Mouse (Mus musculus): Measurements from ENCODE around the gene Preb. TPM values are rescaled to one million over a fixed set of nuclear protein-coding genes. Genes with fewer than 3 reads are reported as not detected.

Gene Preb
- polyA plus RNA-seq, 1 experiment from 2014 or later = 125 TPM

- no peak for ATAC-seq (ENCODE audit: low read depth)
- Histone ChIP-seq H3K9ac (ENCODE audit: low read length) (no peak overlapping the region), H3K27me3 (ENCODE audit: control insufficient read depth, insufficient read depth, low read depth, low read length) (no peaks in the 10 kb centered on the region), H3K4me3 (ENCODE audit: low read length) (no peak overlapping the region), H3K4me1 (replicated peaks; ENCODE audit: control insufficient read depth, insufficient read depth, low read length) (no peaks in the 10 kb centered on the region), H3K36me3 (ENCODE audit: control insufficient read depth, insufficient read depth, low read length) (no peaks in the 10 kb centered on the region), H3K27ac (ENCODE audit: low read length) (no peak overlapping the region), H3K9me3 (ENCODE audit: control insufficient read depth, low read length) (no peaks in the 10 kb centered on the region), H3K4me2 (ENCODE audit: low read depth, low read length) (no peak overlapping the region)
- 61% methylated on average over 5 of the region's 5 CpGs for WGBS
These were observed 33.0 kb upstream of the Preb start for GRCm38 (mm10) chr5:30992980-30993676.

GRCm38 (mm10) chr5:30982357-30982756 lies 22.2 kb upstream of the Preb start:
- no peaks in the 10 kb centered on the region for H3K9me3 ChIP-seq (ENCODE audit: control insufficient read depth, low read length)
- no peak for ATAC-seq (ENCODE audit: low read depth)
- H3K27me3 ChIP-seq (ENCODE audit: control insufficient read depth, insufficient read depth, low read depth, low read length) = no peaks in the 10 kb centered on the region
- 27% methylated on average over 2 of the region's 2 CpGs for WGBS
- H3K36me3 ChIP-seq (ENCODE audit: control insufficient read depth, insufficient read depth, low read length) = no peaks in the 10 kb centered on the region
- H3K4me3 ChIP-seq (ENCODE audit: low read length) = no peak overlapping the region
- H3K27ac ChIP-seq (ENCODE audit: low read length) = no peak overlapping the region
- H3K4me2 ChIP-seq (ENCODE audit: low read depth, low read length) = no peak overlapping the region
- H3K4me1 ChIP-seq (replicated peaks; ENCODE audit: control insufficient read depth, insufficient read depth, low read length) = no peaks in the 10 kb centered on the region
- no peak overlapping the region for H3K9ac ChIP-seq (ENCODE audit: low read length)

GRCm38 (mm10) chr5:30974870-30975656 lies 14.9 kb upstream of the Preb start:
- 50% methylated on average over 9 of the region's 9 CpGs for WGBS
- Histone ChIP-seq H3K9me3 (ENCODE audit: control insufficient read depth, low read length) (no peaks in the 10 kb centered on the region), H3K27ac (ENCODE audit: low read length) (no peak overlapping the region), H3K4me3 (ENCODE audit: low read length) (no peak overlapping the region), H3K9ac (ENCODE audit: low read length) (no peak overlapping the region), H3K4me2 (ENCODE audit: low read depth, low read length) (no peak overlapping the region), H3K4me1 (replicated peaks; ENCODE audit: control insufficient read depth, insufficient read depth, low read length) (no peaks in the 10 kb centered on the region; the same call in 1 of the 2 replicates), H3K36me3 (ENCODE audit: control insufficient read depth, insufficient read depth, low read length) (no peaks in the 10 kb centered on the region), H3K27me3 (ENCODE audit: control insufficient read depth, insufficient read depth, low read depth, low read length) (no peaks in the 10 kb centered on the region)
- peak; percentile 72; the same call in 1 of the 2 replicates for ATAC-seq (ENCODE audit: low read depth)

- ATAC-seq (ENCODE audit: low read depth) = no peak
- H3K4me1 ChIP-seq (replicated peaks; ENCODE audit: control insufficient read depth, insufficient read depth, low read length) = no peaks in the 10 kb centered on the region; the same call in 1 of the 2 replicates
- WGBS = 69% methylated on average over 2 of the region's 2 CpGs
These were observed 9.3 kb upstream of the Preb start for GRCm38 (mm10) chr5:30969440-30969839.

GRCm38 (mm10) chr5:30968416-30968815 lies 8.3 kb upstream of the Preb start, which contains the start of gene Tcf23:
Gene Tcf23, plus strand, starts transcription at chr5:30968662.
- Histone ChIP-seq H3K9me3 (ENCODE audit: control insufficient read depth, low read length) (no peaks in the 10 kb centered on the region), H3K36me3 (ENCODE audit: control insufficient read depth, insufficient read depth, low read length) (no peaks in the 10 kb centered on the region), H3K4me2 (ENCODE audit: low read depth, low read length) (no peak within 1 kb of the TSS), H3K27ac (ENCODE audit: low read length) (no peak within 1 kb of the TSS), H3K27me3 (ENCODE audit: control insufficient read depth, insufficient read depth, low read depth, low read length) (no peaks in the 10 kb centered on the region), H3K4me1 (replicated peaks; ENCODE audit: control insufficient read depth, insufficient read depth, low read length) (no peaks in the 10 kb centered on the region; the same call in 1 of the 2 replicates), H3K9ac (ENCODE audit: low read length) (no peak within 1 kb of the TSS), H3K4me3 (ENCODE audit: low read length) (no peak within 1 kb of the TSS)
- ATAC-seq (ENCODE audit: low read depth) = peak; percentile 54; the same call in 1 of the 2 replicates
- 58% methylated on average over 8 of the region's 8 CpGs for WGBS

More at GRCm38 (mm10) chr5:30969440-30969839, 9.3 kb upstream of the Preb start:
- Histone ChIP-seq H3K36me3 (ENCODE audit: control insufficient read depth, insufficient read depth, low read length) (no peaks in the 10 kb centered on the region), H3K9ac (ENCODE audit: low read length) (no peak overlapping the region), H3K4me3 (ENCODE audit: low read length) (no peak overlapping the region), H3K27me3 (ENCODE audit: control insufficient read depth, insufficient read depth, low read depth, low read length) (no peaks in the 10 kb centered on the region), H3K4me2 (ENCODE audit: low read depth, low read length) (no peak overlapping the region), H3K27ac (ENCODE audit: low read length) (no peak overlapping the region), H3K9me3 (ENCODE audit: control insufficient read depth, low read length) (no peaks in the 10 kb centered on the region)

GRCm38 (mm10) chr5:30966189-30966588 lies 6.0 kb upstream of the Preb start:
- WGBS = 87% methylated on average over 4 of the region's 4 CpGs
- H3K27ac ChIP-seq (ENCODE audit: low read length) = no peak overlapping the region
- no peak overlapping the region for H3K4me2 ChIP-seq (ENCODE audit: low read depth, low read length)
- H3K36me3 ChIP-seq (ENCODE audit: control insufficient read depth, insufficient read depth, low read length) = no peaks in the 10 kb centered on the region
- no peaks in the 10 kb centered on the region for H3K9me3 ChIP-seq (ENCODE audit: control insufficient read depth, low read length)
- no peaks in the 10 kb centered on the region for H3K27me3 ChIP-seq (ENCODE audit: control insufficient read depth, insufficient read depth, low read depth, low read length)
- no peak for ATAC-seq (ENCODE audit: low read depth)
- no peaks in the 10 kb centered on the region; the same call in 1 of the 2 replicates for H3K4me1 ChIP-seq (replicated peaks; ENCODE audit: control insufficient read depth, insufficient read depth, low read length)
- no peak overlapping the region for H3K4me3 ChIP-seq (ENCODE audit: low read length)
- no peak overlapping the region for H3K9ac ChIP-seq (ENCODE audit: low read length)

- Histone ChIP-seq H3K4me1 (replicated peaks; ENCODE audit: control insufficient read depth, insufficient read depth, low read length) (peaks cover 5% of the 10 kb centered on the region), H3K4me2 (ENCODE audit: low read depth, low read length) (no peak overlapping the region), H3K27ac (ENCODE audit: low read length) (no peak overlapping the region), H3K9ac (ENCODE audit: low read length) (no peak overlapping the region), H3K9me3 (ENCODE audit: control insufficient read depth, low read length) (no peaks in the 10 kb centered on the region), H3K36me3 (ENCODE audit: control insufficient read depth, insufficient read depth, low read length) (no peaks in the 10 kb centered on the region), H3K27me3 (ENCODE audit: control insufficient read depth, insufficient read depth, low read depth, low read length) (no peaks in the 10 kb centered on the region), H3K4me3 (ENCODE audit: low read length) (no peak overlapping the region)
- WGBS = 70% methylated on average over 3 of the region's 3 CpGs
- no peak for ATAC-seq (ENCODE audit: low read depth)
These were observed 3.8 kb upstream of the Preb start for GRCm38 (mm10) chr5:30963916-30964315.

GRCm38 (mm10) chr5:30961545-30962505 lies 1.7 kb upstream of the Preb start:
- no peak overlapping the region for H3K27ac ChIP-seq (ENCODE audit: low read length)
- H3K4me2 ChIP-seq (ENCODE audit: low read depth, low read length) = no peak overlapping the region
- H3K36me3 ChIP-seq (ENCODE audit: control insufficient read depth, insufficient read depth, low read length) = peaks cover 10% of the 10 kb centered on the region
- WGBS = 50% methylated on average over 10 of the region's 10 CpGs
- no peak overlapping the region for H3K4me3 ChIP-seq (ENCODE audit: low read length)
- no peak for ATAC-seq (ENCODE audit: low read depth)
- H3K4me1 ChIP-seq (replicated peaks; ENCODE audit: control insufficient read depth, insufficient read depth, low read length) = peaks cover 15% of the 10 kb centered on the region
- no peaks in the 10 kb centered on the region for H3K27me3 ChIP-seq (ENCODE audit: control insufficient read depth, insufficient read depth, low read depth, low read length)
- H3K9me3 ChIP-seq (ENCODE audit: control insufficient read depth, low read length) = no peaks in the 10 kb centered on the region
- no peak overlapping the region for H3K9ac ChIP-seq (ENCODE audit: low read length)
